Mouse (Mus musculus) brain, embryonic 14.5 days (tissue): ENCODE data around the gene Gstm6.

Experiments
- CTCF ChIP-seq: fragments of 200-500 bp; IDR thresholded peaks from 2 replicates; pipeline ENCODE4 v1.5.1; 2012; ENCODE audit warnings: inconsistent platforms, mild to moderate bottlenecking, moderate library complexity, borderline replicate concordance; ENCODE audit not compliant: insufficient read depth, insufficient read length; ENCODE audit errors: extremely low read depth
- POLR2A ChIP-seq: fragments of 200-500 bp; IDR thresholded peaks from 2 replicates; pipeline ENCODE4 v1.6.1; 2012; ENCODE audit warnings: mild to moderate bottlenecking, inconsistent platforms, borderline replicate concordance; ENCODE audit not compliant: poor library complexity, insufficient read depth, insufficient read length, severe bottlenecking; ENCODE audit errors: extremely low read depth

DNA sequence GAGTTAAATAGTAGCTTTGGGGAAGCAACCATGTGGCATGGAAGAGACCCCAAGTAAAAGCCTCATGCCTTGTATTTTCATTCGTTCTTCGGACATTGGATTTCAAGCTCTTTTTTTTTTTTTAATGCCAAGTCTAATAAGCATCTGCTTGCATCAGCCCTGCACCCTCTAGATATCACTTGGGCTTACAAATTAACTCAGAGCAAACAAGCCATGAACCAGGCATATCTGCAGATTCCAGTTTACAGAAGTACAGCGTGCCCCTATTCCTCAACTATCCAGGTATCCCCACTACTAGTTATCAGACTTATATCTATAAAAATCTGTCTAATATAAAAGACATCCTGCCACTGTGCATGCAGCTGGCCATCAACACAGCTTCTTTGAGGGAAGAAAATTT, 28.5 kb upstream of the Gstm6 start:
- TF ChIP-seq CTCF (no peak), POLR2A (no peak)
